Mouse (Mus musculus): ENCODE measurements around the gene Timm22.

Gene Timm22

DNA sequence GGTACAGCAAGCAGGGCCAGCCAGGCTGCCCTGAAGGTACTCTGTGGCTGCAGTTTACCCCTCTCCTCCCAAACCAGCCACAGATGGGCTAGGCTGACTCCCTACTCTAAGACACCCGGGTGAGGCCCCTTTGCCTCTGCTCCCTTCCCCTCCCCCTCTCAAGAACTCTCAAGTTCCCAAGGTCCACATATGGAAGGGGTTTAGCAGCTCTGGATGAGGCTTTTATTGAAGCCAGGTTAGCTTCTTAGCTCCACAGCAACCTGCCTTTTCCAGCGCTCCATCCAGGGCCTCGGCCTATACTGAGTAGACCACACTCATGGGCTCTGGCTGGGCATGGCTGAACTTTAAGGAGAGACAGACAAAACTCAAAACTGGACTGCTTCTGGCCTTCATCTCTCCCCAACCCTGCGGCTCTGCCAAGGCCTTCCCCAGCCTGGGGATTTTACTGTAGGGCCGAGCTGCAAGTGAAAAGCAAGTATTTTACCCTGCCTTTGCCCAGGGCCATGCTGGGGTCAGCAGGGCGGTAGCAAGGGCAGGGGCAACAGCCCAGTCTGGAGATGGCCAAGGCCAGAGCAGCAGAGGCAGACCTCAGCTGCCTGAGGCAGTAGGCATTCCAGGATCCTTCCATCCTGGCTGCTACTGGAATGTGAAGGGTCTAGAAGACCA is 23.3 kb downstream of the Timm22 start:
- DNase-seq (ENCODE audit: extremely low spot score, low read depth, low spot score), result peak; percentile 64

DNA sequence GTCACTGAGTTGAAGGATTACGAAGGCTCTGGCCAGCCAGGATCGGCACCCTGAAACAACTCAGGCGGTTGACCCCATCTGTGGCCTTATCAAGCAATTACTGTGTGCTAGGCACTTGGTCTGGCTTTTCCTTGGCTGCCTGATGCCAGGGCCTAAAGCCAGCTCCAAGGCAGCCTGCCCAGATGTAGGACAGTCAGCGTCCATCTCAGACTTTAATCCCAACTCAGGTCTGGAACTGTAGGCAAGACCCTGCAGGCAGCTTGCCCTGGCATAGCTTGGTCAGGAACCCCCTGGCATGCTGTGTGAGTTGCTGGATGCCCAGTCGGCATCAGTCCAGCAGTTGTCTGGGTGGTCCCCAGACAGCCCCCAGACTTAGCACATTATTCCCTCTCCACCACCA is 29.3 kb downstream of the Timm22 start:
- DNase-seq (ENCODE audit: extremely low spot score, low read depth, low spot score), result no peak

DNA sequence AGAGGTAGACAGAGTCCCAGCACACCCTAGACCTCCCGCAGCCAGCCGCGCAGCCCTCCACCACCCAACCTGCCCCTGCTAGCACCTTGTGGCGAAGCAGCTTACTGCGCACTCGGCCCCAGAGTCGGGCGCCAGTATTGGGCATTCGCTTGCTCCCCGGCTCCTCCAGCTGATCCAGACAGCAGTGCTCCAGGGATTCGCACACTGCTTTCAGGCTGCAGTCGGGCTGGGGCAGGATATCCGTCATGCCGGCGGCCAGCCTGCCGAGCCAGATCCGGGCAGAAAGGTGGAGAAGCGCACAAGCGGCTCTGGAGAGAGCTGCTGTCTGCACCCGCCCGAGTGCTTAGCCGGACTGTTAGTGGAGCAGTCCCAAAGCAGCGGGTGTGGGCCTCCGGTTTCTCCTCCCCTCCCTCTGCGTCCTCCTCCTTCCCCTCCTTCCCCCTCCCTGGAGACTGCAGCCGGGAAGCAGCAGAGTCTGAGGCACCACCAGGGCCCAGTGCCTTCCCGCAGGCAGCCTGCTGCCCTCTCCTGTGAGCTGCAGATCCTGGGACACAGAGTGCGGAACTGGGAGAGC is 30.2 kb downstream of the Timm22 start:
- no peak for DNase-seq (ENCODE audit: extremely low spot score, low read depth, low spot score)

DNA sequence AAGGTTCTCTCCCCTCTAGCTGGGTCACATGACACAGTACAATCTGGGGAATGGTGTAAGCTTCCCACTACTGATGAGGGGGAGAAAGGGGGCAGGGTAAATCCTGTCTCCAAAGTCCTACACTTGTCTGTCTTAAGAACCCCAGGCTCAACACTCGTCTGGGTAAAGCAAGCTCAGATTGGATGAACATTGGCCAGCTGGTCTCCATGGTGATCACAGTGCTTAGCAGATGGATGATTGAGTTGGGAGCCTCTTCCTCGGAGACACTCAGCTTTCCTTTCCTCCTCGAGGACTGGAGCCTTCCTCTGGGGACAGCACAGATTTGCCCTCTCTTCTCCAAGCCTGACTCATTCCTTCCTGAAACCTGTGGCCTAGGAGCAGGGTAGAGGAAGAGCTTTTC is 32.9 kb downstream of the Timm22 start:
- no peak for DNase-seq (ENCODE audit: extremely low spot score, low read depth, low spot score)

DNA sequence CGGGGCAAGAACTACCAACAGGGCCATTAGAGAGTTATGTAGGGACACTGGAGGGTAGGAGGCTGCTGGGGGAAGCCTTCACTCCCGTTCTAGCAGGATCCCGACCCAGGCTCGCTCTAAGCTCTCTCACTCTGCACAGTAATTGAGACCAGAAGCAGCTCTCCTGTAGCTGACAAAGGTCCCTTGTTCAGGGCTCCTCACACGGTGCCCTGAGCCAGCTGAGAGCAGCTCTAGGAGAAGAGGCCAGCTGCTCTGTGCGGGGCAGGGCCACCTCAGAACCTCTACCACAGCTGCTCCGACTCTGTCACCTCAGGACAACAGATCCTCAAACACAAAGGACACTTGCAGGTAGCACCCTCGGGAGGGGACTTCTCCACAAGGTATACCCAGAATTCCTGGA is 38.7 kb downstream of the Timm22 start:
- no peak for DNase-seq (ENCODE audit: extremely low spot score, low read depth, low spot score)

DNA sequence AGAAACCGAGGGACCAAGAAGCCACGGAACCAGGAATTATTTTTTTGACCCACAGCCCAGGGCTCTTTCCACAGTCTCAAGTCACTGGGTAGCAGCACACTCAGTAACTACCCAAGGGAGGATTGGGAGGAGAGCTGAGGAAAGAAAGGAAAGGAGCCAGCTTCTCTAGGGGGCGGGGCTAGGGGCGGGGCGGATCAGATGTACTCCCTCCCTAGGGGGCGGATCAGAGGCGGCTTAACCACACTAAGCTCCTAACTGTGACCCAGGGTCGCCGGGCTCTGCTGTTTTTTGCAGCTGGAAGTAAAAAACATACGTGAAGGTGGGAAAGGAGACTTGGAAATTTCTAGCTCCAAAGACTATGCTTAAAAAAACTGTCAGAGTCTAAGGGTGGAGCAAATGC is 39.5 kb downstream of the Timm22 start:
- no peak for DNase-seq (ENCODE audit: extremely low spot score, low read depth, low spot score)

DNA sequence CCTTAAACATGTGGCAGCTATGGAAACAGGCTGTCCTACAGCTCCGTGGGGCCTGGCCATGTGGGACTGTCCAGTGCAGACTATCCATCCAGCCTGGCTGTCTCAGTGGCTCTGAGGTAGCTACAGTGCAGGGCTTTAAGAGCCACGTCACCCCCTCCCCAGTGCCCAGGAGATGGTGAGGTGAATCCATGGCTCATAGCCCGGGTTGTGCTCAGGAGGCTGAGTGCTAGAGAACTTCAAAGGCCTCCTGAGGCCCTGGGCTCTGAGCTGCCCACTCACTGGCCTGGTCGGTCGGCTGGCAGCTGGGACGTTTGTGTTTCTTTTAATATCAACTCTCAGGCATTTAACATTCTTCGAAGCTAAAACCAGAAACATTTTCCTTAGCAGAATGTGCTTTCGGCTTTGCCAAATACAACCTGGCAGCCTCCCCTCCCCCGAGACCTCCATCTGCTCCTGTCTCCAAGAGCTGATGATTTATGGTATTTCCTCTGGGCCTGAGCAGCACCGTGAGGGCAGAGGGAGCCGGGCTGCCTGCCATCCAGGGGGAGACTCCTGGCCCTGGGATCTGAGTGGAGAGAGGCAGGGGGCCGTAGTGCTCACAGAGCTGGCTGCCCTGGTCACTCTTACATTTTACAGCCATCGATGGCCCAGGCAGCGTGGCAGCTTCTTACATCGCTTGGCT is 42.9 kb downstream of the Timm22 start:
- no peak for DNase-seq (ENCODE audit: extremely low spot score, low read depth, low spot score)

DNA sequence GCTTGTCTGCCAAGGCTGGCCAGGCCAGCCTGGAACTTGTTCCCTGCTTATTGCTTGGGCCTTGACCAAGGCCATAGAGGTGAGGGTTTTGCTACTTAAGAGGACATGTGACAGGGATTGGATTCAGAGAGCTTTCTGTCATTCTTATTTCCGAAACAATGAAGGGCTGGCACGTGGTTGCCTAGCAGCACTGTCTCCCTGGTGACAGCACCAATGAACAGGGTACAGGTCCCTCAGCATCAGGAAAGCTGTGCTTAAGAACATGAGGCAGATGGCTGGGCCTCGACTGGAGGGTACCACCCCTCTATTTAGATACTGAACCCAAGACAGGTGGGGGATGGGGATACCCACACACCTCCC is 43.4 kb downstream of the Timm22 start:
- DNase-seq (ENCODE audit: extremely low spot score, low read depth, low spot score), result no peak

DNA sequence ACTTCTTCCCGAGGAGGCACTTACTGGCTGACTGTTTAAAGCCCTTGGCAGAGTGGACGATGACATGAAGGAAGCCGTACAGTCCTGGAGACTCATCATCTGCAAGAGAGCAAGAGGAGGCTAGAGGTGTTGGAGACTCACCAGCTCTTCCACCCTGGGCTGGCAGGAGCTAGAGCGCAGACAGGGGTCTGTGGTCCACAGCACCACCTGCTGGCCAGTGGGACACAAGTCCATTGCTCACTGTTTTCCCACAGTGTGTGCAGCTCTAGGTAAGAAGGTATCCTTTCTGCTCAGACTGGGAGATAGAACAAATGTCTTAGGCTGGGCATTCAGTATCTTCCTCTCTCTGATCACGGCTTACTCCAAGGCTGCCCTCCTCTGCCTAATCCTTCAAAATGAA is 47.7 kb downstream of the Timm22 start:
- no peak for DNase-seq (ENCODE audit: extremely low spot score, low read depth, low spot score)

DNA sequence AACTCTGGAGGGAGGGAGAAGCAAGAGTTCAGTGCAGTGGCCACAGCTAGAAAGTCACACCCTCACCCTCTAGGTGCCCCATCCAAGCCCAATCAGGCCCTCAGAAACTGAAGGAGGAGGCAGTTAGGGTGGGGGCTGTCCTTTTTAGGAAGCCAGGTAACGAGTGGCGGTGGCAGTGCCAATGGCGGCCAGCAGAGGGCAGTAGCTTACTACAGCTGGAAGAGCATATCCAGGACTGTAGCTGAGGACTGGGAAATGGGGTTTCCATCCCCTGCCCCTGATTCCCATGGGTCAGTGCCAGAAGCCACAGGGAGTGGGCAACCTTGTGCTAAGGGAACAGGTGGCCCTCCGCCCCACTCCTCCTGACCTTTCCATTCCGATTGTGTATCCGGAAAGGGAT is 49.5 kb downstream of the Timm22 start:
- DNase-seq (ENCODE audit: extremely low spot score, low read depth, low spot score), result no peak

DNA sequence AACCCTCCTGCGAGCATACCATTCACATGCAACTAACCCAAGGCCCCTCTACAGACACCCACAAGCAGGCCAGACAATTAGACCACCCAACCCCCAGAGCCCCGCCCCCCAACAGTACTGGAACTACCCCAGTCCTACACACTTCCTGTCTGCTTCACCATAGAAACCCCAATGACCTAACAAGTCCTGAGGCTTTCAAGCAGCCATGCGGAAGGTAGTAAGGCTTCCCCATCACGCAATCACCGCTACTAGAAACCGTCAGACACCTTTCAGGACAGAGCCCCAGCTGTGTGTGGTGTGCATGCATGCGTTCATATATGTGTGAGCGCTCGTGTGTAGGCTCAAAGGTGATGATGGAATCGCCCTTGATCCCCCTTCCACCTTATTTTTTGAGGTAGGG is 50.1 kb downstream of the Timm22 start:
- no peak for DNase-seq (ENCODE audit: extremely low spot score, low read depth, low spot score)

DNA sequence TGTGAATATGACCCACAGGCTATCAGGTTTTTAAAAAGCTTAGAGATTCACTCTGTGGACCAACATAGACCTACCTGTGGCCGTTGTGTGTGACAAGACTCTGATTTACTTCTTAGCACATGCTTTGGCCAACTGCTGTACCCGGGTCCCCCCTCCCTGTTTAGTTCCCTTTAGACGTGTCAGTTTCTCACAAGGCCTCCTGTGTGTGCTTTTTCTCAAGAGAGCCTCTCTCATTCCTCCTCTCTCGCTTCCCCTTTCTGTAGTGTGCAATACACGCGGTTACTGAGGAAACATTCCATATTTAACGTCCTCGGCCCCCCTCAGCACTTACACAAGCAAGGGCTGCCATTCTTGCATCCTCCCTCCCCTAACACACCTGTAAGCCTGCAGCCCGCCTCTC is 52.0 kb downstream of the Timm22 start:
- DNase-seq (ENCODE audit: extremely low spot score, low read depth, low spot score), result no peak

DNA sequence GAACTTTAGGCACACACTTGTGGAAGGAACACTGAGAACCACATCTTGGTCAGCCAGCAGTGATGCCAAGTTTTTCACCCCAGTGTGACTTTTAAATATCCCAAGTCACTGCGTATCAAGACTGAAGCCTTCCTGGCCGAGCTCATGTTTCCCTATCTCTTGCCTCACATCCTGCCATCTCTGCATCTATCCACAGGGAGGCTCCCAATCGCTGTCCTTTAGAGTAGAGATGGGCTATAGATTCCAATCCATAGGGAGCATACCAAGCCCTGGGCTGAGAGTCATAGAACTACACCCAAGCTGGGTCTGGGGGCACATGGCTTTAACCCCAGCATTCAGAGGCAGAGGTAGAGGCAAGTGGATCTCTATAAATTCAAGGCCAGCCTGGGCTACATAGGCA is 52.7 kb downstream of the Timm22 start:
- no peak for DNase-seq (ENCODE audit: extremely low spot score, low read depth, low spot score)

DNA sequence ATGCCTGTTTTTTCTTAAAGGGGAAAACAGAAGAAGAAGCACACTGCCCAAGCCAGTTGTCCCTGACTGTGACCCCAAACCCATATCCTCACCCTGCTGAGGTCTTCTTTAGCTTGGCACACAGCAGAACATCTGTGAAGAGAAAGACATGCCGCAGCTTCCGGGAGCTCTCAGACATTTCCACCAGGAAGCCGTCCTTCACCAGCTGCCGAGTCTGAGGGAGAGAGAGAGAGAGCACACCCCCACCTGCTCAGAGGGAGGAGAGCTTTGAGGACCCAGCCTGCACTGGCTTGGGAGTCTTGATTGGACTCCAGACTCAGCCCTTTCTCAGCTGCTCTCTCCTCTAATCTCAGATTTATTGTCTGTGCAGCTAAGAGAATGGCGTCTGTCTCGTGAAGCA is 54.4 kb downstream of the Timm22 start:
- no peak for DNase-seq (ENCODE audit: extremely low spot score, low read depth, low spot score)

DNA sequence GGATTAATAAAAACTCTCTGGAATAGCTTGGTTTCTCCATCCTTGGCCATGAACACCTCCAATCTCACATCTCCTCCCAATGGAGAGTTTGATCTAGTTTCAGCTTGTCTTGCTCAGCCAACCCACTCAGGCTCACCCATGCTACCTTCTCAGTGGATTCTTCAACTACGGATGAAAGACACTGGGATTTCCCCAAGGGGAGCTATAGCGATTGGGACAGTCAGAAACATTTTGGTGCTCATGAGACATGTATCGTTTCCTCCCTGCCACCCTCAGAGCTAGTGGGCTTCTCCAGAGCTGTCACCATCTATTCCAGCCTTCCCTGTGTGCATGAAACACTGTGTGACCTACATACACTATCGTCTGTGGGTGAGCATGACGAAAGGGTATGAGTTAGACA is 54.9 kb downstream of the Timm22 start:
- no peak for DNase-seq (ENCODE audit: extremely low spot score, low read depth, low spot score)

DNA sequence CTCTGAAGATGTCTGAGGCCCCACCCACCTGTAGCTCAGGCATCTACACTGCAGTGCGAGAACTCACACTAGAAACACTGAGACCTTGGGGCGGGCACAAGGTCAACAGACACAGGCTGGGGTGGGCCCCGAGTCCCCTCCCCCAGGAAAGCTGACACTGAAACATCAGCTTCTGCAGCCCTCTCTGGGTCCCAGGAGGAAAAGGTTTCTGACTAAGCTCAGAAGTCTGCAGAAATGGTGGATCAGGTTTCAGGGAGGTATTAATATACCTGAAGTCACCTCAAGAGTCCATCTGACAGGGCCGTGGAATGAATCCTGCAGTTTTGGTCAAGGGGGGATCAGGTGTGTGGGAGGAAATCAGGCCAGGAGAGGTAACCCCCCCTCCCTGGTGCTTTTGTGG is 59.1 kb downstream of the Timm22 start:
- no peak for DNase-seq (ENCODE audit: extremely low spot score, low read depth, low spot score)

Measured in hindlimb bud, embryonic 11.5 days (tissue).